Mouse (Mus musculus) testis, adult 2 months (tissue): ENCODE results near the gene Wasf2.

Experiments
- CTCF ChIP-seq: fragments of 200-500 bp; IDR thresholded peaks from 2 replicates; pipeline ENCODE4 v1.5.1; 2012; ENCODE audit warnings: low read depth, mild to moderate bottlenecking, inconsistent platforms, low read length, moderate library complexity; ENCODE audit not compliant: control insufficient read depth, insufficient read depth, insufficient replicate concordance
- POLR2A ChIP-seq: fragments of 200-500 bp; IDR thresholded peaks from 2 replicates; pipeline ENCODE4 v1.6.1; 2012; ENCODE audit warnings: low read depth, mild to moderate bottlenecking, inconsistent platforms, low read length, moderate library complexity; ENCODE audit not compliant: control insufficient read depth

DNA sequence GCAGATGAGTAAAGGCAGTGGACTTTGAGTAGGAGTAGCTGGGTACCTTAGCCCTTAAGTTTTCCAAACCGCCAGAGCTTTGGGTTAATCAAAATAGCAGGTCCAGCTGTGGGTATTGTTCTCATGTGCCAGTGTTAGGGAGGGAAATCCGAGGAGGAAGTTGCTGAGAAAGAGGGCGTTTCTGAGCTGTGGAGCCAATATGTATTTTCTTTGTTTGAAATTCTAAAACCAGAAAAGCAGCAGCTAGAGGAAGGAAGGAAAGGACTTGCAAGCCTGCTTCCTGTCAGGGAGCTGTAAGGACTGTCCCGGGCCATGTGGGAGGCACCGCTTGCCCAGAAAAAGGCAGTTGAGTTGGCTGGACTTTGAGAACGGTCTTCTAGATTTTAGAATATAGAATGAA lies 1.7 kb downstream of the Wasf2 start:
- no peak for TF ChIP-seq CTCF
- TF ChIP-seq POLR2A: no peak
